Mouse (Mus musculus) layer of hippocampus, adult 2 months (tissue): ENCODE data around the gene Ypel5. TPM values are rescaled to one million over a fixed set of nuclear protein-coding genes. Genes with fewer than 3 reads are reported as not detected.

ENCODE experiments used
- DNase-seq, 2 experiments: peaks; one replicate each; pipeline ENCODE4 v3.0.0; 2022; ENCODE audit warnings: low spot score in 2 of 2
- H3K27ac ChIP-seq: fragments of 200-600 bp; 2 replicates; pipeline ENCODE4 v1.8.1; 2022
- H3K4me3 ChIP-seq: fragments of 200-600 bp; 2 replicates; pipeline ENCODE4 v1.8.1; 2022; ENCODE audit warnings: mild to moderate bottlenecking
- CTCF ChIP-seq: fragments of 200-600 bp; conservative IDR thresholded peaks from 2 replicates; pipeline ENCODE4 v1.8.1; 2022; ENCODE audit warnings: antibody characterized with exemption, mild to moderate bottlenecking, moderate library complexity
- long read RNA-seq, 2 experiments: library from polyadenylated mRNA; stranded (forward); transcript quantifications; one replicate each; pipeline ENCODE4 v2.0.0; 2021; ENCODE audit warnings: borderline mapping rate in 2 of 2
- total RNA-seq, 2 experiments: library from RNA; stranded (reverse); gene quantifications; 2 replicates each; pipeline ENCODE4 v1.2.3; 2021

The Ypel5 gene
- total RNA-seq: 10 to 100 TPM; 89.8 to 91.3 TPM
- long read RNA-seq, experiment 1, transcript Ypel5-205 (3 exons, 704 nt): minor isoform, 9 of 60 reads
- long read RNA-seq, experiment 1, transcript Ypel5-201 (3 exons, 3,120 nt): major isoform, 36 of 60 reads
- long read RNA-seq, experiment 1, transcript Ypel5-202 (3 exons, 2,419 nt): minor isoform, 8 of 60 reads
- long read RNA-seq, experiment 1, partial matches to known transcripts: 0 of 60 reads
- long read RNA-seq, experiment 1, other reads (novel, unspliced or antisense): 7 of 60 reads
- long read RNA-seq, experiment 2, transcript Ypel5-202 (3 exons, 2,419 nt): minor isoform, 10 of 97 reads
- long read RNA-seq, experiment 2, transcript Ypel5-205 (3 exons, 704 nt): minor isoform, 10 of 97 reads
- long read RNA-seq, experiment 2, transcript Ypel5-201 (3 exons, 3,120 nt): major isoform, 71 of 97 reads
- long read RNA-seq, experiment 2, partial matches to known transcripts: 1 of 97 reads
- long read RNA-seq, experiment 2, other reads (novel, unspliced or antisense): 5 of 97 reads

DNA sequence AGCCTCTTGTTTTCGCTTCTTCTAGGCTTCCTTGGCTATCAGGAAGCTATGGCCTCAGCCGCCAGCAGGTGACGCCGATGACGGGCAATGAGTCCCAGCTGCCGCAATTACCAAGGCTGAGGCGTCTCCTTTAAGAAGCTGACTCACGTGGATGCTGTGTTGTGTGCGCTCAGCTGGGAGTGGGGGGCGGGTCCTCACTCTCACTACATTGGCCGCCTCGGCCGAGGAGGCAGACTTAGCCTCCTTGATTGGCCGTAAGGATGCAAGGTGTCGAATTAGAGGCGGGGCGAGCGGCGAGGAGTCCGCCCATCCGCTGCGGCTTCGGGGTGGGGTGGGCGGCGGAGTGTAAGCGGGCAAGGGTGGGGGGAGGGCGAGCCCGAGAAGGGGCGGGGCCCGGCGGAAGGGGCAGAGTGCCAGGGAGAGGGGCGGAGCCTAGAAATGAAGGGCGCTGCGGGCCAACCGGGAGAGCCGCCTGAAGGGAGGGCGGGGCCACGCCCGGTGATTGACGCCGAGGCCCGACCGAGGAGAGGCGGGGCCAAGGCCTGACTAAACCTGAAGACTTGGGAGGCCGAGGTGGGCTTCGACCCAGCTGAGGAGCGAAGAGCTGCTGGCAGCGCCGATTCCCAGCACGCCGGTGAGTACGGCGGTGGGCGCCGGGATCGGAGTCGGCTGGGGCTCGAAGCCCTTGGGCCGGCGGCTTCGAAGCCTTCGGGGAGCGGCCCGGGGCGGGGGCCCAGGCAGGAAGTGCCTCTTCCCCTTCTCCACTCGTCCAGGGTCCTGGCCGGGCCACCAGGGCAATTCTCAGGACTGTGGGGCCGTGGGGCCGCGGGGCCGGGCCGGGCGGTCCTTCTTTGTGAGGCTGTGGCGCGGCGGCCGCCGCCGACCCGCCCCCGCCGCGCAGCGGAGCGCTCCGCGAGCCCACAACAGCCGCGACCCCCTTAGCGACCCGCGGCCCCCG is at the start of gene Ypel5:
Gene Ypel5 (plus strand): TSS at position 296 of the 958 bp plus-strand sequence.
- TF ChIP-seq CTCF: peak; percentile 70
- H3K27ac ChIP-seq: peak within 1 kb of the TSS; percentile 96
- DNase-seq: peak; percentile 97 to 99
- peak within 1 kb of the TSS; percentile 77 for H3K4me3 ChIP-seq

DNA sequence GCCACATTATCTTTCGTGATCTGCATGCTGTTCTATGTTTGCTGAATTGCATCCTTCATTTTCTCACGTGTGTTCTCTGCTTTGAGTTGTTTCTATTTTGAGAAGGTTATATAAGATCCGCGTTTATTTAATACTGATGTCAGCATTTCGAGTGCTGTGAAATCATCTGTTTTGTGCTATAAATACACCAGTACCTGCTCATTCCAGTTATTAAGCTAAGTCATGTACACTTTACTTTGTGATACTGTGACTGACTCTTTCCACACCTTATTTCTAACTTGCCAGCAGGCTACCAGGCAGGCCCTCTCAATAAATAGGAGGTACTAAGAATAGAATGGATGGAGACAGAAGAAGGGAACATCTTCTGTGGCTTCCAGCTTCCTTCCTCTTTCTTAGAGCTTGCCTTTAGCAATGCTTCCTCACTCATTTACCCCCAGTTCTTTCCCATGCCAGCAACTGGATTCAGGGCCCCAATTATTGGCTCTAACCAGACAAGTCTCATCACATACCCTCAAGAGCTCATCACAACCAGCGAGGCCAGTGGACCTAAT is 48.3 kb upstream of the Ypel5 start:
- TF ChIP-seq CTCF: no peak
- Histone ChIP-seq H3K4me3 (no peak overlapping the region), H3K27ac (peak overlapping the region; percentile 65)
- DNase-seq: no peak

DNA sequence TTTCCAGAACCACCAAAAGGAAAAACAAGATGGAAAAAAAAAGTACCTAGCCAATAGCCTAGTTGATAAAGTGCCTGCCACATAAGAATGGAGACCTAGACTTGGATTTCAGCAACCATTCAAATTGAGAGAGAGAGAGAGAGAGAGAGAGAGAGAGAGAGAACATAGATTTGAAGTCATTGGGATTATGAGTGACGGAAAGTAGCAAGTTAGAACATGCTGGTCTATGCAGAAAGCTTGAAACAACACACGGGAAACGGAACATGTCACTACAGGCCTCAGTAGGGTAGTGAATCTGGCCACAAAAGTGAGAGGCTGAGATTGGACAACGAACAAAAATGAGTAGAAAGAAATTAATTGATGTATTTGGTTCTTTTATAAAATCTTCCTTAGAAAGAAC is 43.0 kb upstream of the Ypel5 start:
- DNase-seq: no peak
- TF ChIP-seq CTCF: no peak
- Histone ChIP-seq H3K27ac (no peak overlapping the region), H3K4me3 (no peak overlapping the region)

DNA sequence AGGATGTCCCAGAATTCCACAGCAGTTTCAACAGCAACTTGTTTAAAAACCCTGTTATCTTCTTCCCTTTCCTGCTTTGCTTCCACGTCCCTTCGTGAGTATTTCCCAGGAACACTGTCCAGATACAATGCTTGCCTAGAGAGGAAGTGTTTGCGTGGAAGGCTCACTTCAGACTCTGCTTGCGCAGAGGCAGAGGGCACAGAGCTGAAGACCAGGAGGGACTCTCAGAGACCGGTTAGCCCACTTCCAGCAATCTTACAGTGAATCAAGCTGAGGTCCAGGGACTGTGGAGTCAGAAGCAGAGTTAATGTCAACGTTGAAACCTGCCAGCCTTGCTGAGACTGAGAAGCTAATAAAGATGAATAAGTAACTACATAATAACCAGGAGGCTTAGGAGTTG is 41.6 kb upstream of the Ypel5 start:
- TF ChIP-seq CTCF: no peak
- H3K4me3 ChIP-seq: no peak overlapping the region
- no peak overlapping the region for H3K27ac ChIP-seq
- no peak for DNase-seq

DNA sequence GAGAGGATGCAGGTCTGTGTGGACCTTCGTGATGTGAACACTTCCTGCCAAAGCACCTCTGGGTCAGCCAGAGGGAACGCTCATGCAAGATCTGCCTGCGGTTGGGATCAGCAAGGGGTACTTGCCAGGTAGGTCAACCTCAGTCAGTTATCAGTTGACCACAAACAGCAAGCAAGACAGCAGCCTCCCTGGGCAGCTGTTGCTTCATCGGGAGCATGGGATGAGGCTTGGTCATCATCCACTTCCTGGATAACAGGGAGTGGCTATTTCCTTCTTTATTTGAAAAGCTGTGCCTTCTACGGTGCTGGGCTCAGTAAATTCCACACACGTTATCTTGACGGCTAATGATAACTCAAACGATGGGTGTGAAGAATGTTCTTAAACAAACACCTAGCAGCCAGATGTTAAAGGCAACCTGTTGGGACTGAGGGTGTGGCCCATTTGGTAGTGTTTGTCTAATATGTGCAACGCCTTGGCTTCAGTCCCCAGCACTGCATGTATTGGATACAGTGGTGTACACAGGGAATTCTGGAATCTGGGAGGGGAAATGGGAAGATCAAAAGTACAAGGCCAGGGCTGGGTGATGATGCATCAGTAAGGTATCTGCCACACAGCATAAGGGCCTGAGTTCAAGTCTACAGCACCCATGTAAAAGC is 40.7 kb upstream of the Ypel5 start:
- DNase-seq: no peak

DNA sequence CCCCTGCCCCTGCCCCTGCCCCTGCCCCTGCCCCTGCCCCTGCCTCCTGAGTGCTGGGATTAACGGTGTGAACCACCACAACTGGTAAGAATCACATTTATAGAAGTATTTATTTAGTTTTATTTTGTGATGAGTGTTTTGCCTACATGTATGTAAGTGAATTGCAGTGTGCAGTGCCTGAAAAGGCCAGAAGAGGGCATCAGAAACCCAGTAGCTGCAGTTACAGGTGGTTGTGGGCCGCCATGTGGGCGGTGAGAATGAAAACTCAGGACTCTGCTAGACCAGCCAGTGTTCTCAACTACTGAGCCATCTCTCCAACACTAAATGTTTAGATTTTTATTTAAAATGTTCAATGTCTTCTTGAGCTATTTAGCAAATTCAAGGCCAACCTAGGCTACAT is 39.7 kb upstream of the Ypel5 start:
- no peak for DNase-seq
- H3K27ac ChIP-seq: no peak overlapping the region
- TF ChIP-seq CTCF: peak; percentile 50
- H3K4me3 ChIP-seq: no peak overlapping the region

More for the DNA sequence above, 40.7 kb upstream of the Ypel5 start:
- no peak overlapping the region for H3K27ac ChIP-seq
- H3K4me3 ChIP-seq: no peak overlapping the region
- TF ChIP-seq CTCF: no peak

DNA sequence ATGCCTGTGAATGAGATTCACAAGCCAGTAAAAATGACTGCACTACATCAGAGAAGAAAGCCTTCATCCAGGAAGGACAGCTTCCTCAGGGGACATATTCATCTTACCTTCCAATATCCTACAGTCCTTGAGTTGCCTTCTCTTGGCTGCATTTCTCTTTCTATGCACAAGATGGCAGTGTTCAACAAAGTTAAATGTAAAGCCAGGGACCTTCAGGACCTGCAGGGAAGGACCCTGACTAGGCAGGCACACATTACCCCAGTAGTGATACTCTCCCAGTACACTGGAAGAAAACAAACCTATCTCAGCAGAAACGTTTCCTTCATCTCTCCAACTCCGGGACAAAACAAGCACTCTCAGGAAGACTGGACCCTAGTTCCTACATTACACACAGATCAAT is 38.4 kb upstream of the Ypel5 start:
- DNase-seq: peak; percentile 18 to 60
- Histone ChIP-seq H3K27ac (no peak overlapping the region), H3K4me3 (no peak overlapping the region)
- peak; percentile 90 for TF ChIP-seq CTCF

DNA sequence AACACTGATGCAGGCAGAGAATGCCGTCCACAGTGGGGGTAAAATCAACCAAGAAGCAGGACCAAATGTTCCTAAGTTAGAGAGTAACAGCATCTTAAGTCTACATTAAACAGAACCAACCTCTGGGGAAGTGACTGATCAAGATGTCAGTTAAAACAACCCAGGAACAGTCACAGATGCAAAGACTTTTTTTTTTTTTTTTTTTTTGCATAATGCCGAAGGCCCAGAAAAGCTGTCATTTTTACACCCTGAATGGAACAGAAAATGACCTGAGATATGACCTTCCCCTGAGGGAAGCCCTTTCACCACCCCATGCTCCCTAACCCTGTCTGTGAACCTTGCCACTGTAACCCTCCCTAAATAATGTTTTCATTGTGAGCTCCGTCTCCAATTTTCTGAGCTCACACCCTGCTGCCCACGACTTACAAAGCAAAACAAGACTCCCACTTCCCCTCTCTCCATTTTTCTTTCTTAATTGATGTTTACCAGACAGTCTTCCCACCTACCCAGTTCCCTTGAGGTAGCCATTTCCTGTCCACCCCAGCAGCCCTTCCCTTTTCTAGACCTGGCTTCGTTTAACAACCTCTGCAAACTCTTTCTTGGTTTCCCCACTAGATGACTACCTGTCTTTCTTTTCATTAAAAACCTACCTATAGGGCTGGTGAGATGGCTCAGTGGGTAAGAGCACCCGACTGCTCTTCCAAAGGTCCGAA is 26.2 kb upstream of the Ypel5 start:
- Histone ChIP-seq H3K4me3 (no peak overlapping the region), H3K27ac (no peak overlapping the region)
- no peak for TF ChIP-seq CTCF
- DNase-seq: no peak

DNA sequence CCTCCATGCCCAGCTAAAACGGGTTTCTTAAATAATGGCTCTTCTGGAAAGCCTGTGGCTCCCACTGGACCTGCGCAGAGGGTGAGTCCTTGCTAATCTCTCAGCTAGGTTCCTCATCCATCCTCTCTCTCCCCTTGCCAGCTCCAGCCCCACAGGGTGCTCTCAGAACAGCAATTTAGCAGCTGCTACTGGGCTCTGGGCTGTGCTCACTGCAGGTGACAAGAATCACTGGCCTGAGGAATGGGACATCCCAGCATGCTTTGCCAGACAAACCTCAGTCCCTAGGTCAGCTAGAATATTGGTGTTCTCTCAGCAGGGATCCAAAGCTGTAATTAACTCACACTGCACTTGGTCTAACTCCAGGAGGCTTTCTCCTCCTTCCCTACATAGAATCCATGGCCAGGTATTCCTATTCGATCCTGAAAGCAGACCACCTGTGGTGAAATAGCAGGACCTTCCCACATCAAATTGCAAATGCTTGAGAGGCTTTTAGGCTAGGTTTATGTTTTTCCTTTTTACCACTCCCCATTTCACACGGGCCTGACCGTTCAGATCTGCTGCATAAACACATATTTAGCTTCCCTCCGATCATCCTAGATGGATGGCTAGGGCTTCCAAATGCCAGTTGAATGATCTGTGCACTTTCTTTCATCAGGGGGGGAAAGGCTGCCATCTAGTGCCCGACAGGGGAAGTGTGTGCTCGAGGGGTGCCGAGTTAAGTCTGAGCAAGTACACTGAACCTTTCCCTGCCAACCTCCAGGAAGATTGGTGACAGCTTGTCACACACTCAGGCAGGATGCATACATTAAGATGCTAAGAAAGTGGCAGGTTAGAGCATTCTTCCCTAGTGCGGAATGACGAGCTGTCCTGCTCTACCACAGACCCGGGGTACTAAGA is 22.6 kb upstream of the Ypel5 start:
- peak; percentile 97 for TF ChIP-seq CTCF
- DNase-seq: peak; percentile 66 to 77
- Histone ChIP-seq H3K4me3 (no peak overlapping the region), H3K27ac (no peak overlapping the region)

DNA sequence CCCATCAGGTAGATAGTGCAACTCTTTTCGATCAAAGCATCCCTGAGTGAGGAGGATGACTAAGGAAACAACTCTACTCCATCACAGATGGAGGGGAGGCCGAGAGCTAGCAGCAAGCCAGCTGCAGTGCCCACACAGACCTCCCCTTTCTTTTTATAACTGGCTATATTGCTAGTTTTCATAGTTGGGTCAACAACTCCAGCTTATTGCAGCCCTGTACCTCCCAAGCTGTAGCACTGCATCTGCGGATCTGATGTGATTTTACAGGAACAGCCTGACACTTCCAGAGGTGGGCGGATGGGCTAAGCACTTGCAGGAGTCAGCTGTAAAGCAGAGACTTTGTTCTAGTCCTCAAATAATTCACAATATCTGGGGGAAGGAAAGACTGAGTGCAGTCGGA is 18.7 kb upstream of the Ypel5 start:
- Histone ChIP-seq H3K4me3 (no peak overlapping the region), H3K27ac (peak overlapping the region; percentile 53)
- TF ChIP-seq CTCF: no peak
- peak; percentile 27 to 32 for DNase-seq

DNA sequence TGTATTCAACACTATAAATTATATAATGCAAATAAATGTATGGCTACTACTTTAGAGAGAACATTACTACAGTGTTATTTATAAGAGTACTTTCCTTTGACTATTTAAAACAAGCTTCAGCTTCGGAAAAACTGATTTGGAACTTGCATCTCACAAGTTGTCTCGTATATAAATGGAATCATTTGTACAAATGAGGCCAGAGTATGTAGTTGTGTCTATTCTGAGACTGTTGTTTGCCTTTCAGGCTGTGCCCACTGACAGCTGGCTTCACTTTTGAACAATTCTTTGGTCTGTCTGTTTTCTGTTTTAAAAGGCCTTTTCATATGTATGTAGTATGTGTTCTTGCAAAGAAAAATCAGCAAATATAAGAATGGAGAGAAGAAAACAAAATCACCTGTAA is 16.5 kb upstream of the Ypel5 start:
- TF ChIP-seq CTCF: no peak
- Histone ChIP-seq H3K27ac (no peak overlapping the region), H3K4me3 (no peak overlapping the region)
- no peak for DNase-seq
